Mouse (Mus musculus): Measurements from ENCODE around the gene Cd200r3. TPM values are rescaled to one million over a fixed set of nuclear protein-coding genes. Genes with fewer than 3 reads are reported as not detected.
A peak's percentile ranks its signal among the peaks of the same experiment; 100 is the strongest.

Cd200r3 gene
- total RNA-seq, 2 experiments from 2014 or later, result not detected

DNA sequence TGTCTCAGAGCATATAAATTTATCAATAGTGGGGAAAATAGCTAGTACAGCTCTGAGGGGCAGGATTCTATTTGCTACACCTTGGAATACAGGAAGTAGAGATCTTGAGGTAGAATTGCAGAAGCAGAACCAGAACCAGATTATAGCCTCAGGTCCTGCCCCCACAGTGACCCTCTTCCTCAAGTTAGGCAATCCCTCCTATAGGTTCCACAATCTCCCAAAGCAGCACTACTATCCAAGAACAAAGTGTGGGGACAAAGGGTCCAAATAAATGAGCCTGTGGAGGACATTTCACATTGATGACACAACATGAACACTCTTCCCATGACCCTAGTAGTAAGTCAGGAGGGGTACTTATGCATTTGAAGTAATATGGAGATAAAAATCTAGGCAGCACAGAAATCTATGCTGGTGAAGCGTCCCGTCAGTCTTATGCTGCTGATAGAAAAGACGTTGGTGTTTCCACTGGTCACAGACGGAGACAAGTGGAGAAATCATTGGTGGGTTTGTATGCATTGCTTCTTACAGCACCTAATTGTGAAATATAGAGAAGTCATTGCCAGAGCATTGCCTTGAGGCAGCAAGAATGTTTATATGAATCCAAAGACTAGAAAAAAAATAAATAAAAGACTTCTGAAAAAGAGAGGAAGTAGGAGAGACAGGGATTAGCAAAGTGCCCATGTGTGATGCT is 45.3 kb downstream of the Cd200r3 start:
- no peak for DNase-seq (ENCODE audit: low spot score in 2 of 2)

DNA sequence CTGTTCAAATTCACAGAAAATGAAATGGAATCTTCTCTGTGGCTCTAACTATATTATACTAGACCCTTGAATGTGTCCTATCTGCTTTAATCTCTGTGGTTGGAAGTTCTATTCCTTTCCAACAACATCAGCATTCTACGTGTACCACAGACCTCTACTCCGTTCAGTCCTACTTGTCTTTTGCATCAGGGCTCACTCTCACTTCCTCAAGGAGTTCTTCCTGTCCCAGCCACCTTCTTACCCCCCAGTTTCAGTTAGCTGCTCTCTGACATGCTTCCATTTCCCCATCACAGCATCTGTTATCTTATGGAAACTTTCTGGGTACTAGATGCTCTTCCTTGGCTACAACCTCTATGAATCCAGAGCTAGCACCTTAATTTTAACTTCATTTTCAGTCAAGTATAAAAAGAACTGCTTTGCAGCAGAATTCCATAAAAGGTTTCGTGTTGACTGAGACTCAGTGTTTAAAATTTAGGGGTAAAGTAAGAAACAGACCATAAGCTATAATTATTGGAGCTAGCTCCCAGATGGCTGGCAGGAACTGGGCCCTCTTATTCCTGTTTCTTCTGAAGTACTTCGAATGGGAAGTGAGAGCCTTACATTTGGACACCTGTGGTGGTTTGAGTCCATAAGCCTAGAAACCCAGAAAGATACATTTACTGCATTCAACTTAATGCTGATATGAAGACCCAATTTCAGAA is 50.0 kb downstream of the Cd200r3 start:
- no peak for DNase-seq (ENCODE audit: low spot score in 2 of 2)

DNA sequence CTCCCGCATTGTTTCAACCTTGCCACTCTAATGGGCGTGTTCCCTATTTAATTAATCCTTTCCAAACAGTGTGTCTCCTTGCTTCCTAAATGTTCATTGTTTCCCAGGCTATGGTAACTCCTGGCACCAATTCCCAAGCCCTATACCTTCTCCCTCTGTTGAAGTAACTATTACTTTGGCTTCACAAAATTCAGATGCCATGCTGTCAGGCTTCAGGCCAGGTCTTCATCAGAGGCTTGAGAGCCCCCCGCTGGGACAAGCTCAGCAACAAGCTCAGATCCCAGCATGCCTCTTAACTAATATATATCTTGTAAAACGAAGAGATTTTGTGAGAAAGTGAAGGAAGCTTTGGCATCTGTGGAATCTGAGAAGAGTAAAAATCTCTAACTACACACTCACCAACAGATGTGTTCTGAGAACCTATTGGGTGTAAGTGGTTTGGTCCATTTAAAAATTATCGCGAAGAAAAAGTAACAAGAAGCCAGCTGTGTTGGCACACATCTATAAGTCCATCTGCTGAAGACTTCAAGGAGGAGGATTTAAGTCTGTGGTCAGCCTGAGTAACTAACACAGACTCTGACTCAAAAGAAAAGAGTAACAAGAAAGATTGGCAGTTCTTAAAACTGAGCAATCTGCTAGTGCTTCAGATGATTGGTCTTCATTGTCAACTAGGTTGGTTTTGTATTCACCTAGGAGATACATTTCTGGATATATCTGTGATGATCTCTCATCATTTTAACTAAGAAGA is 50.9 kb downstream of the Cd200r3 start:
- no peak for DNase-seq (ENCODE audit: low spot score in 2 of 2)

DNA sequence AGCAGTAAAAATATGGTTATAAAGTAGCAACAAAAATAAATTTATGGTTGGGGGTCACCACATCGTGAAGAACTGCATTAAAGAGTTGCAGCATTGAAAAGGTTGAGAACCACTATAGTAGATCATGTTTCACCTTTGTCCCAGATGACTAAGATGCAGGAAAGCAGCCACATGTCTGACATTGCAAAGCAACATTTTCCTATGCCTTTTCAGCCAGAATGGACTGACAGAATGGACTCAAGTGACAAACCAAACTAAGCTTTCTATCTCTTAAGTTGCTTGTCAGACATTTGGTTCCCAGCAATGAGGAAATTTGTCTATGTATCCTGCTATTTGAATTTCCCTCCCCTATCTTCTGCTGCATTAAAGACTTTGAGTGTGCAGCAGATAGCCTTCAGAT is 51.6 kb downstream of the Cd200r3 start:
- DNase-seq (ENCODE audit: low spot score in 2 of 2), result no peak

DNA sequence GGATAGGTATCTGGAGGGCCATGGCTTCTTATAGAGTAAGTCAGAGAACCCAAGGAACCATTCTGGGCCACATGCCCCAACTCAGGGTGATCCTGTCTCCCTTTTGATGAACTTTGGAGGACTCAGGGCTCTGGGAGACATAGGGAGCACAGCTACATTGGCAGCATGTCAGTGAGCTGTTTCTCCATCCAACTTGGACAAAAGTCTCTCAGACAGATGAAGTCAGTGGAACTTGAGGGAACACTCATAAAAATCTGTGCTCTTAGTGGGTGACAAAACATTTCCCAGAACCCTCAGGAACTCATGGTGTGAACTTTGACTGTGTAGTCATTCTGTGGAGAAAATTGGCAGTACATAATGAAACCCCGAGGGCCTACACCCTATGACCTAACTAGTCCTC is 53.2 kb downstream of the Cd200r3 start:
- no peak for DNase-seq (ENCODE audit: low spot score in 2 of 2)

DNA sequence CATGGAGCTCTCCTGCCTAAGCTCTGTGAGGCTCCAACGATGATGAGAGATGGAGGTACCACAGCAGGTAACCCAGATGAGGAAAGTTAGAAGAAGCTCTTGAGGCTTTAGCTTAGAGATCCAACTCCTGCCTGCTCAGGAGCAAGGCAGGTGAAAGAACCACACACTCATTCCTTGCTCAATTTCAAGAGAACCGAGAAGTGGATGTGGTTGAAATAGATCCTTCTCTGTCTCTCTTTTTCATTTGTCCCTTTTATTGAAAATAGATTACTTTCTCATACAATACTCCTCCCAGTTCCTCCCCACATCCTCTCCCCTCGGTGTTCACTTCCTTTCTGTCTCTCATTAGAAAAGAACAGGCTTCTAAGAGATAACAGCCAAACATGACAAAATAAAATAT is 56.1 kb downstream of the Cd200r3 start:
- no peak for DNase-seq (ENCODE audit: low spot score in 2 of 2)

DNA sequence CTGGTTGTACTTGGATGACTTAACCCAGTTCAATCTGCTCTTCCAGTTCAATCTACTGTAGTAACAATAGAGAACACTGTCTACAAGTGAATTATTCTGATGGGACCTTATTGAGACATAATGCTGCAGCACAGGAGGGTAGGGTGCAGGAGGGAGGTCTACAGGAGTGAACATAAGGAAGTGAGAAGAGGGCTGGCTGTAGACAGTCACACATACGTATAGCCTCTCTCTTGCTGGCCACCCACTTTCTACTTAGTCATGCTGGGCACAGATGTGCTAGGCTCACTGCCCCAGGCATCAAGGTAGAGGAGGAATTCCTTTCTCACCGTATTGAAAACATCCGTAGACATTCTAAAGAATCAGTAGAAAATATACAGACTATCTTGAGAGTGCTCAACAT is 61.0 kb downstream of the Cd200r3 start:
- DNase-seq (ENCODE audit: low spot score in 2 of 2), result no peak

DNA sequence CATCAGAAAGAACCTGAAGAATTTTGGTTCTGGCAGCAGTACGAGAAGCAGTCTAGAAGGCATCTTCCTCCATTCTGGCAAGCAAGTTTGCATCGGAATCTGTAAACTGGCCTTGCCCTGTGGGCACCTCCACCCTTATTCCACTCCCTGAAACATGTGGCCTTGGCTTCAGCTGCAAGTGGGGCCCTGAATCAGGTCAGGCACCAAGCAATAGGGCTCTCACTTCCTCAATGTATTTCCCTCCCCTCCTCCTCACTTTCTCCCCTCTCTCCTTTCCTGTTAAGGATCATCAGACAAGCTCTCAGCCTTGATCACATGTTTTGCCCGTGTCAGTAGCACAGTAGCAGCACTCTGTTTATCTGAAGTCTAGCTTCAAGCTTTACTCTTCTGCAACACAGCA is 61.8 kb downstream of the Cd200r3 start:
- DNase-seq (ENCODE audit: low spot score in 2 of 2), result no peak

DNA sequence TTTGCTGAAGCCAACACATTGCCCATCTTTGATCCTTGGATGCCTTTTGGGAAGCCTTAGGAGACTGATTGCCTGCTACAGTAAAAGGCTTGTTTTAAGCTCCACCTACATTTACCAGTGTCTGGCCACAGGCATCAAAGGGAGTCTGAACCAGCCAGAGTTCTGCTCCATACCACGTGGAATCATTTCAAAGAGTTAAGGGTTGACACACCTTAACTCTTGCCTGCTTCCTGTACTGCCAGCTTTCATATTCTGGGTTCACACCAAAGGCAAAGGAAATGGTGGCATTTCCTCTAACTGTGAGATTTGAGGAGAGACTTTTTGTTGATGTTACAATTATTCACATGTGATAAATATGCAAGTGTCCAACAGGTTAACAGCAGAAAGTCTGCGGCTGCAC is 63.5 kb downstream of the Cd200r3 start:
- no peak for DNase-seq (ENCODE audit: low spot score in 2 of 2)

DNA sequence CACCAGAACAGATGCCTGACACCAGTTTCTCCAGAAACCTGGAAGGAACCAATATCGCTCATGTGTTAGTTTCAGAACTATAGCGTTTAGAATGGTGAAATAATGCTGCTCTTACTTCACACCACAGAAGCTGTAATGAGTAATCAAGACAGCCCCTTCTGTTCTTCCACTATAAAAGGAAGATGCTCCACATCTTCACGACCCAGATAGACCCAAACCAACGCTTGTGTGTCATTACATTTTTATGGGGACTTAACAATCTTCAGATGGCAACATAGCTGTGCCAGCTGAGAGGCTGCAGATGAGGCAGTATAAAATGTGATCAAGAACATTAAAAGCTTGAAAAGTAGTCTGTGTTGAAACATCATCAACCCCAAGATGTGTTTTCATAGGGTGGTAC is 64.3 kb downstream of the Cd200r3 start:
- DNase-seq (ENCODE audit: low spot score in 2 of 2), result no peak

DNA sequence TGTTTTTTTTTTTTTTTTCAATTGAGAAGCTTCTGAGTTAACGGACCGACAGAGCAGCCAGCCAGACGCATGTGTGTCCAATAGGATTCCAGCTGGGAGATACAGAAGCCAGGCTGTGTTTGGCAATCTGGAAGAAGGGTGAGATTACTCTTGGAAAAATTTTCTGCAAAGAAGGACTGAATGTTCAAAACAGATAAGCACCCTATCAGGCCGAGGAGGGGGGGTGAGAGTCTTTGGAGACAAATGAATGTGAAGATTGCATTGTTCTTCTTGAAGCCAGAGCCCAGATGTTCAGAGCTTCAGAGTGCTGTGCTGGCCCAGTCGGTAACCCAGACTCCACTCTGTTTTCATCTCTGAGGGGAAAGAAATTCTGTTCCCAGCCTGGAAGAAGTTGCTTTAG is 66.2 kb downstream of the Cd200r3 start:
- no peak for DNase-seq (ENCODE audit: low spot score in 2 of 2)

DNA sequence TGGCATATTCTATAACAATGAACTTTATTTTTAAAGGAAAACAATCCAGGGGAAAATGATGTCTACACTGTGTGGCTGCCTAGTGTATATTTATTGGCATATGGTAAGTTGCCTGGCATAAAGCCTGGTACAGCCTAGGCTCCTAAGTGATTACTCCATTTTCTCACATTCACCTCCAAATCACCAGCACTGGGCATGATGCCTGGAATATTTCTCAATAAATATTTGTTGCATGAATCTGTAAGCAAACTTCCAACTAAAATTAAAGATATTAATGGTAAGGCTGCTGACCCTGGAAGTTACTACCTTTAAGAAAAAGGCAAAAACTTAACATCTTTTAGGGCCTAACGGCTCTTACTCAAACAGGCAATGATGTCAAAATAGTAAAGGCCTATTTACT is 72.1 kb downstream of the Cd200r3 start:
- peak in 1 of 2 experiments; percentile 49 for DNase-seq (ENCODE audit: low spot score in 2 of 2)

DNA sequence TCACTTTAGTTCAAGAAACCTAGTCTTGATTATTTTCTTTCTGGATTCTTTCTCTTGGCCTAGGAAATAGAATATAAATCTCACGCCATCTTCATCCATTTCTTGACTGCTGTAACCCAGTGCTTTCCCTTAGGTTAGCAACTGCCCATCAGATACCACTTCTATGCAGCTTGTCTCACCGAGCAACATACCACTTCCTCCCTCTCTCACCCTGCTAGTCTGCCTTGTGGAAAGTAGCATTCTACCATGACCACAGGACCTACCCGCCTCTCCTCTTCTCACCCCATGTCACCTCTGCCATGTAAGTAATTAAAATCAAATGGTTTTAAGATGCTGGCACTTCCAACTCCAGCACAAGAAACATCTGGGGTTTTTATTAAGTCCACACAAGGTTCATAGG is 73.0 kb downstream of the Cd200r3 start:
- DNase-seq (ENCODE audit: low spot score in 2 of 2), result no peak

DNA sequence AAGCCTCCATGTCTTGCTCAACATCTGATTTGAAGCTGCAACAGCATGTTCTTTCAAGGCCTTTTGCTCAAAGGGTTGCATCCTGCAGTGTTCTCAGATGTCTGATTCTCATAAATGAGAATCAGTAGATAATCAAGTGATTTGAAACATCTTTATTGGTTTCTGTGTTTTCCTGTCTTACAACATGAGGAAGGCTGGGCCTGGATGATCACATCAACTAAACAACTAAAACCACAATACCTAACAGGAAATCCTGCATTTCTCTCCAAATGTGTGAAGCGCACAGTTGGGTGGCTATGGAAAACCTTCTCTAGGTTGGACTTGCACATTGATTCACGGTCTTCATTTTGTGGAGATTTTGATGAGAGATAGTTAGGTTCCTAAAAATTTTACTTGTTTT is 75.4 kb downstream of the Cd200r3 start:
- DNase-seq (ENCODE audit: low spot score in 2 of 2), result no peak

DNA sequence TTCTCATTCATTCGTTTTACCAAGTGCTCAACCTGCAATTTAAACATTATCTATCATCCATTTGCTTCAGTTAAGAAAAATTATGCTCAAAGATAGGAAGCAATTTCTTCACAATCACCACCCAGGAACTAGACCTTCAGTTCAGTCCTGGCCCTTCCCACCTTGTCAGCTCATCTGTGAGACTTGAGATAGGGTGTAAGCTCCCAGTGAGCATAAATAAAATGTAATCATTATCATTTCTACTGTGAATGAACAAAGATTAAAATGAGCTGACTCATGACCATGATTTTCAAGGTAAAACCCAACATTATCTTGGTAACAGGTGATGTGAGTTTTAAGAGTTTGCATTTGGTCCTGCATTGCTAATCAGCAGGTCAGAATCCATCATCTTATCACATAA is 76.6 kb downstream of the Cd200r3 start:
- no peak for DNase-seq (ENCODE audit: low spot score in 2 of 2)

DNA sequence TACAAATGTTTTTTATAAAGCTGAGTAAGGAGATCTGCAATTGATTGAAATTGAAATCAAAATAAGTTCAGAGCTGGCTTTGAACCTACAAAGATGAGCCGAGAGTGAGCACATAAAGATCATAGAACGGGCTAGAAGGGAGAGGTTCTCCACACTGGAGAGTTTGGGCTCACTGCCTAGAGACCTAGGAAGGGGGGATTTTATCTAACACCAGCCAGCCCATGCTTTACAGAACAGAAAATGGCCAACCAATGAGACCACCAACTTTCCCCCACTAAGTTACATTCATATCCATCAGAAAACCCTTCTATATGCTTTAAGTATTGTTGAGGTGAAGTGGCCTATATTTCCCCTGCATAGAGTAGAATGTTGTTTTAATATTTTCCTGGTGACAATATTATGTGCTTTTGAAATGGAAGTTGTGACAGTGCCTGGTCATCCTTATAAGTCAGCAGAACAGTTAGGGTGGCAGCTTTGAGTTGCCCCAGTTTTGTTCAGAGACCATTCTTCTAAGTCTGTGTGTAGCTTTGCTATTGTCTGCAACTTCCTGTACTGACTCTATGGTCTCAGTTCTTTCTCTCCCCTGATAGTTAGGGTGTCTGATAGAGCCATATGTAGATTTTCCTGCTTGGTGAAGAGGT is 77.3 kb downstream of the Cd200r3 start:
- DNase-seq (ENCODE audit: low spot score in 2 of 2), result no peak

DNA sequence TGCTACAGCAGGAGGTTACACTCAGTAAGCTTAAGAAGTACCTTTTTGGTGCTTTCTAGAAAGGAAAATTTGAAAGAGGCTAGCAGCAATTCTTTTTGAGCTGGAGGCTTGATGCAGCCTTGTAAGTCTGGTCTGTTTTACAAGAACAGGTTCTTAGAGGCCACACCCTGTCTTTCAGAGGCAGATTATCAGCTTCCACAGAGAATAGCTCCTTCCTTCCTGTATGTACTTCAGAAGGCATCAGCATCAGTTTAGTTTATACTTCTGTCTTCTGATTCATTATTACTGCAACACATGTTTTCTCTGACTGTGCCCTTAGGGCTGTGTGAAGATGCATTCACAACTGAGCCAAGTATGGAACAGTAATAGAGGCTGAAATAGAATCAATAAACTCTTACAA is 78.0 kb downstream of the Cd200r3 start:
- no peak for DNase-seq (ENCODE audit: low spot score in 2 of 2)

DNA sequence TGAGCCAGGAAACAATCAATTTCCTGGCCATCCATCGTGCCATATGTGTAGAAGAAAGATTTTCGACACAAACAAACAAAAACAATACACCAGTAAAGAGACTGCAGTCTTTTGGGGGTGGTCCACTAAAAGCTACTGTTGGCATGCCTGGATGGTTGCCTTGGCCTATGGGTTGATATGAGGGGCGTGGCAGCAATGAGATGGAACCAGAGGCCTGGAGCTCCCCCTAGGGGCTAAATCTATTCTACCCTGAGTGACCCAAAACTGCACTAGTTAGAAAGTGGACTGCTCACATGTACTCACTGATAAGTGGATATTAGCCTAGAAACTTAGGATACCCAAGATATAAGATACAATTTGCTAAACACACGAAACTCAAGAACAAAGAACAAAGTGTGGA is 80.4 kb downstream of the Cd200r3 start:
- DNase-seq (ENCODE audit: low spot score in 2 of 2), result peak; percentile 8 to 77

DNA sequence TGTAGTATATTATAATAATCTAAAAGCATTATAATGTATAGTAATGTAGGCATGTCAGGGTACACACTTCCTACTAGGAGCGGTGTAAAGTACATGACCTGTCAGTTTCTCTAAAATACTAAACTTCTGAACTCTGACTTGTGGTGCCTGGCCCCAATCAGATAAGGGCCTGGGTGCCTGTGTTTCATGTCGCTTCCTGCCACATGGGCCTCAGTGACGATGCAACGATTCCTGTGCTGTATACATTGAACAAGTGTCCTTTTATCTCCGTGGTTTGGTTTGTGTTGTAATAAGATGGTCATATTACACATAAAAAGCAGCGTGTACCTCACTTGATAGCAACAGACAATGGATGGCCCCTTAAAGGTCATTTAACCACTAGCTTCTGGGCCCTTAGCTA is 81.8 kb downstream of the Cd200r3 start:
- DNase-seq (ENCODE audit: low spot score in 2 of 2), result no peak

DNA sequence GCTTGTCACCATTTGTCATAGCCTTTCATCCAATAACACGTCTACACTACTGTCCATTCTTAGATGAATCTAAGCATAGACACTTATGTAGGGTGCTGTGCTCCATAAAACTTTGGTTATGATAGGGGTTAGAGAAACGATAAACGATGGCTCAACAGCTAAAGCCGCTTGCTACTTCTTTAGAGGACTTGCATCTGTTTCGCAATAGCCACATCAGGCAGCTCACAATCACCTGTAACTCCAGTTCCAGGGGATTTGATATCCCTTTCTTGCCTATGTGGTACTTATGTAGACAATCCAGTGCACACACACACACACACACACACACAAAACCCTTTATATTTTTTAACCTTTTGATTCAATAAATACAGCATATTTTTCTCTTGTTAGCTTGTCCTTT is 85.6 kb downstream of the Cd200r3 start:
- no peak for DNase-seq (ENCODE audit: low spot score in 2 of 2)

DNA sequence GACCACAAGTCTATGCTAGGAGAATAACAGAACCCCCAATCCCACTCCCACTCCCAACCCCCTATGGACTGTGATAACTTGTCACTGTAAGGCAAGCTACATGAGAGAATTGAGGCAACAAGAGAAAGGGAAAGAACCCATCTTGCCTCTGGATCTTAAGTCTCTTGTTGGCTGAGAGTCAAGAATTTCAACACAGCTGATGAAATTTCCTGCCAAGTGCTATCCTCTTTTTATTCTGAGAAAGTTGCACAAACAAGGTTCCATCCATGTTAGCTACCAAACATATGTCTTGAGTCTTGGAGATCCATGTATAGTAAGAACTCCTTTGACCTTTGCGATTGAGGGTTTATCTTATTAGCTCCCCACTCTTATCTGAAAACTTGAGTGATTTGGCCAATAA is 86.0 kb downstream of the Cd200r3 start:
- DNase-seq (ENCODE audit: low spot score in 2 of 2), result no peak

DNA sequence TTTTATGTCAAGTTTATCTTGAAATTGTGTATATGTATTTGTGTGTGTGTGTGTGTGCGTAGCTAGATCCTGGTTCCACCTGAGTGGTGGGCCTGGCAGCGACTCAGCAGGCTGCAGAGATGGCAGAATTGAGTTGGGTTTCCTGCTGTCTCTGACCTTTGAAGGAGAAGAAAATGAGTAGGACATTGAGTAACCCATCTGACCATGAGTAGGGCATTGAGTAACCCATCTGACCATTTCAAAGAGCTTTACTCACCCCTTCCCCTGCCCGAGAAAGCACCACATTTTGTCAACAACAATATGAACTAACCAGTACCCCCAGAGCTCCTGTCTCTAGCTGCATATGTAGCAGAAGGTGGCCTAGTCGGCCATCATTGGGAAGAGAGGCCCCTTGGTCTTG is 86.6 kb downstream of the Cd200r3 start:
- DNase-seq (ENCODE audit: low spot score in 2 of 2), result no peak

All from layer of hippocampus, adult 18-20 months (tissue).